Mouse (Mus musculus) hindbrain, embryonic 11.5 days (tissue): ENCODE results near the gene Olfr1331. TPM values are rescaled to one million over a fixed set of nuclear protein-coding genes. Genes with fewer than 3 reads are reported as not detected.

Experiments used
- polyA plus RNA-seq: library from polyadenylated mRNA; unstranded; fragments of >200 nt; fragmentation: Nextera tagmentation; extraction: Ambion mirVana; gene quantifications from 2 replicates; pipeline ENCODE4 v1.2.1, GENCODE M21; 2014

Gene Olfr1331
- polyA plus RNA-seq, 1 experiment from 2014 or later, result not detected

Other genes with a start within 250 kb of the Olfr1331 start
- gene Cfap57, start 243.9 kb upstream of the Olfr1331 start, polyA plus RNA-seq, result 1.5 and 2.0 TPM in 2 replicates
- gene Ebna1bp2, start 243.8 kb upstream of the Olfr1331 start, polyA plus RNA-seq, result 192 and 193 TPM in 2 replicates
- not detected in 2 replicates for gene Olfr62, start 205.7 kb upstream of the Olfr1331 start, polyA plus RNA-seq
- not detected in 2 replicates for gene Olfr1342, start 171.9 kb upstream of the Olfr1331 start, polyA plus RNA-seq
- gene Olfr1341, start 161.1 kb upstream of the Olfr1331 start, polyA plus RNA-seq, result not detected in 2 replicates
- gene Olfr1340, start 144.5 kb upstream of the Olfr1331 start, polyA plus RNA-seq, result not detected in 2 replicates
- not detected in 2 replicates for gene Olfr1339, start 132.5 kb upstream of the Olfr1331 start, polyA plus RNA-seq
- not detected in 2 replicates for gene Olfr1338, start 105.9 kb upstream of the Olfr1331 start, polyA plus RNA-seq
- not detected in 2 replicates for gene Olfr1337, start 82.1 kb upstream of the Olfr1331 start, polyA plus RNA-seq
- not detected in 2 replicates for gene Olfr1335, start 54.7 kb upstream of the Olfr1331 start, polyA plus RNA-seq
- not detected in 2 replicates for gene Olfr1333, start 28.4 kb upstream of the Olfr1331 start, polyA plus RNA-seq
- gene Olfr1330, start 23.9 kb downstream of the Olfr1331 start, polyA plus RNA-seq, result not detected in 2 replicates
- gene Olfr1329, start 52.8 kb downstream of the Olfr1331 start, polyA plus RNA-seq, result not detected in 2 replicates
- gene Olfr1328, start 74.0 kb downstream of the Olfr1331 start, polyA plus RNA-seq, result 0.07 TPM in 1 of 2 replicates, not detected in the other
- gene Lao1, start 96.9 kb downstream of the Olfr1331 start, polyA plus RNA-seq, result not detected in 2 replicates
- gene Slc2a1, start 244.1 kb downstream of the Olfr1331 start, polyA plus RNA-seq, result 134 and 137 TPM in 2 replicates